Mouse (Mus musculus): ENCODE results near the gene Lipa. TPM values are rescaled to one million over a fixed set of nuclear protein-coding genes. Genes with fewer than 3 reads are reported as not detected.

The Lipa gene
- 58.7 TPM for total RNA-seq (2023)

GRCm38 (mm10) chr19:34526941-34527682 lies at the start of gene Lipa:
Lipa (minus strand) TSS chr19:34527474.

GRCm38 (mm10) chr19:34550534-34551223 lies 23.4 kb upstream of the Lipa start, which contains the start of gene Ifit2:
Ifit2 (plus strand) TSS chr19:34550694.

GRCm38 (mm10) chr19:34474991-34475971 lies 52.0 kb downstream of the Lipa start, which contains the start of gene Ch25h:
Ch25h (minus strand) TSS chr19:34475164.

Other genes starting within 250 kb of the Lipa start
- gene Fas, start 236.8 kb downstream of the Lipa start, total RNA-seq (2023) = 16.5 TPM
- not detected for gene Ch25h, start 52.3 kb downstream of the Lipa start, total RNA-seq (2023)
- 23.2 TPM for gene Ifit2, start 23.2 kb upstream of the Lipa start, total RNA-seq (2023)
- gene Ifit3, start 56.1 kb upstream of the Lipa start, total RNA-seq (2023) = 8.1 TPM
- gene Ifit1bl1, start 74.5 kb upstream of the Lipa start, total RNA-seq (2023) = 6.8 TPM
- gene Ifit3b, start 80.5 kb upstream of the Lipa start, total RNA-seq (2023) = 1.2 TPM
- gene Ifit1bl2, start 113.3 kb upstream of the Lipa start, total RNA-seq (2023) = 0.50 TPM
- gene Ifit1, start 113.4 kb upstream of the Lipa start, total RNA-seq (2023) = 7.6 TPM
- gene Slc16a12, start 219.8 kb upstream of the Lipa start, total RNA-seq (2023) = not detected